Mouse (Mus musculus) ovary, postnatal 36 days (tissue): ENCODE measurements at regions not wholly inside any gene's neighbourhood (a gene's known extent, or its start where the extent isn't known, plus 50 kb on each side); places are given as distances from the start of the nearest gene placed in this dataset.

Experiments
- DNase-seq: peaks from one replicate; pipeline ENCODE4 v3.0.0; 2022; ENCODE audit warnings: low spot score, mixed read lengths

GRCm38 (mm10) chr8:56682564-56682963, 131.7 kb downstream of the Fbxo8 start:
- DNase-seq, result no peak

GRCm38 (mm10) chr8:56684352-56684751, 133.5 kb downstream of the Fbxo8 start:
- no peak for DNase-seq

DNA sequence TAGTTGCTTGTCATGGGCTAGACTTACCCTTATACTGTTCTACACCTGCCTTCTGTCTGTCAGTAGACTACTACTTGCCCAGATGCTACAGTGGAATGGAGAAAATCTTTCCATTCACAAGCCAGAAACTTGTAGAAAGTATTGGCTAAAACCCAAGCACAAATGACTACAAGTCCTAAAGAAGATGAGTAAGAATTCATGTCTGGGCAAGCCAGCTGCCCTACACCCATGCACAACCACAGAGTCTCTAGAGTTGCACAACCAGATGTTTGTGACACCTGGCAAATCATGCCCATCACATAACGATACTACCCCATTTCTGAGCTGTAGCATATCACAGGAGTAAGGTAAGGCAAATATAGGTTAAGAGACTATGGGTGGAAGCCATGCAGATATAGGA, 144.5 kb downstream of the Fbxo8 start:
- no peak for DNase-seq

DNA sequence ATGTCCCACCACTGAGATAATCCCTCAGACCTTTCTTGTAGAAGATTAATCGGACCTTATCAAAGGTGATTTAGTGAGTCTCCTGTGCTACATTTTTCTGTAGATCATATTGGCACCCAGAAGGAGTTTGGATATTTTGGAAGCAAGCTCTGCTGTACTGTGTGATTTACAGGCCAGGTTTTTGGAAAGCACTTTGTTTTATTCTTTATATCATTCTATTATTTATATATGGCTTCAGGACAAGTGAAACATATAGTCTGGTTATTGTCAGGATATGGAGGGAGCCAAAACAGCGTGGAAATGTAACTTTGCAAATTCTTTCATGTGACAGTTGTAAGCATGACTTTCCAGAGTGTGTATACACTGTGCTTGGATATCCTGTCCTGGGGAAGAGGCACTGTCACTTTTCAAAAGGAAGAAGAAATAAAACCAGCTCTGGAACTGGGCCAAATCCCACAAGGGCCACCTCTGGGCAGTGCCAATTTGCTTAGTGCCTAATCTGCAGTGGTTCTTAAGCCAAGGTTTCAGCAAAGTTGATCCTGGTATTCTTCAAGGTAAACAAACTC, 149.8 kb downstream of the Fbxo8 start:
- no peak for DNase-seq

GRCm38 (mm10) chr8:56706377-56706776, 155.5 kb downstream of the Fbxo8 start:
- no peak for DNase-seq

GRCm38 (mm10) chr8:56706941-56707706, 156.2 kb downstream of the Fbxo8 start:
- DNase-seq, result no peak

- DNase-seq, result no peak
Measured at GRCm38 (mm10) chr8:56720001-56720400, 169.1 kb downstream of the Fbxo8 start.

DNA sequence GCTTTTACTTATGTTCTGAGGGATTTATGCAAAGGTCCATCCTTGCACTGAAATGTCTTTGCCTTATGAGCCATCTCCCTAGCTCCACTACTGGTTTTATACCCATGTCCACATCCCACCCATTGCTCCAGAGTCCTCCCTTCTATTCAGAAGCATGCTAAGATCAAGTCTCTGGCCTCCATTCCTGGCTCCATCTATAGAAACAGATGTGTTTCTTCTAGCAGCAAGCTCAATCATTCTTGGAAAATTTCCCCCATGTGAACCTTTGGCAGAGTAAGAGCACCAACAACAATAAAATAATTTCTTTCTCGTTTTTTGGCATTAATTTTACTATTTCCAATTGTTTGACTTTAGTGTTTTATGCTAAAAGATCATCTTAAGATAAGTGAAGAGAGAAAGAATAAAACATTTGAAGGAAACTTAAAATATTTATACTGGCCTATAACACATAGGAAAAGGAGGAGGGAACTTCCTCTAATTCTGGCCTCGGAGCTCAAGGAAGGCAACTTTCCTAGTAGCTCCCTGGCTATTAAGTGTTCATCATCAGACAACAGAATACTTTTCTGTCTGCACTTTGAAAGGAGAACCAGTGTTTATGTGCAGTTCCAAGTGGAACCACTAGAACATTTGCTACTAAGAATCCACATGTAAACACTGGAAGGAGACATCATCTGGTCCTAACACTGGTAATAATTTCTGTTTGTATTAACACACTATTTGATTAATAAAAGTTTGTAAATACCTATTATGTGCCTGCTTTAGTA, 171.8 kb downstream of the Fbxo8 start:
- no peak for DNase-seq

DNA sequence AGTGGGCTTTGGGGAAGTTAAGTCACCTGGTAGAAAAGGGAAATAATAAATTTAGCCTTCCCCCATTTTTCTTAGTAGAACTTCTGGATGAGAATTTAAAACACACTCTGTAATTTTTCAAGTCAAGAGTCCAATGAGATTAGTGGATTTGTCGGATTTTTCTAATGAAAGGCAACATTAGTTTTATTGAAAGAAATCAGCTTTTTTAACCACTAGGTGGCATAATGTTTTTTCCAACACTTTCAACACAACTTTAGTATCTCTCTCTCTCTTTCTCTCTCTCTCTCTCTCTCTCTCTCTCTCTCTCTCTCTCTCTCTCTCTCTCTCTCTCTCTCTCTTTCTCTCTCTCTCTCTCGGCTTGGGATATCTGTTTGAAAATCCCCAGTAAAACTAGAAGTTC, 173.7 kb downstream of the Fbxo8 start:
- no peak for DNase-seq

- DNase-seq, result no peak
Measured at GRCm38 (mm10) chr8:56733318-56733717, 182.4 kb downstream of the Fbxo8 start.

DNA sequence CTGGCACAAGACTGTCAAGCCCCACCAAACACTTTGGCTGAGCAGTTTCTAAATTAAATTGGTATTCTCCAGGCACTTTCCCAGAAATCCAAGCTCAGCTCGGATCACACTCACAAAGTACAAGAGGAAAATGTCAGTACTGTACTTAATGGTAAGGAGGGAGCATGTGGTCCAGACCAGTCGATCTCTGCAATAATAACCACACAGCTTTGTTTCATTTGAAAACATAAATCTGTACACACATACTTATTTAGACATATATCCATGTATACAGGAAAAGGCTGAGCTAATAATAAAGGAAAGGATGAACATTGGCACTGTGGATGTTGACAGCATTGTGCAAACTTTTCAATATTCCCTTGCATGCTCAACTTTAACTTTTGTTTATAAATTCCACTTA, 184.1 kb downstream of the Fbxo8 start:
- no peak for DNase-seq

DNA sequence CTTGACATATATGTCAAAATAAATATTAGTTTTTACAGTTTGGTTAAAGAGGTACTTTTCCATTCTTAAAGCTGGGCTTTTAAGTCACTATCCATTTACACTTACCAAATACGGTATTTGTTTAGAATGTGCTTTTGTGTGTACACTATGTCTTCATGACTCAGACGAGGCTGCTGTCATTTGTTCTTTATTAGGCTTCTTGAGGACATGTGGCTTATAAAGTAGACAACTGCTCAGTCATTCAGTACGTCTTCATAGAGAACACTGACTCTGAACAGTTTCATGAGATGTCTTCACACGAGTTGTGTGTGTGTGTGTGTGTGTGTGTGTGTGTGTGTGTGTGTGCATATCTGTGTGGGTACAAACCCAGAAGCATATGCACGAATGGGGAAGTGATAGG, 216.1 kb downstream of the Fbxo8 start:
- no peak for DNase-seq

- DNase-seq, result no peak
Measured at GRCm38 (mm10) chr8:56784441-56784840, 233.6 kb downstream of the Fbxo8 start.

GRCm38 (mm10) chr8:56789549-56790270, 238.8 kb downstream of the Fbxo8 start:
- DNase-seq, result no peak

DNA sequence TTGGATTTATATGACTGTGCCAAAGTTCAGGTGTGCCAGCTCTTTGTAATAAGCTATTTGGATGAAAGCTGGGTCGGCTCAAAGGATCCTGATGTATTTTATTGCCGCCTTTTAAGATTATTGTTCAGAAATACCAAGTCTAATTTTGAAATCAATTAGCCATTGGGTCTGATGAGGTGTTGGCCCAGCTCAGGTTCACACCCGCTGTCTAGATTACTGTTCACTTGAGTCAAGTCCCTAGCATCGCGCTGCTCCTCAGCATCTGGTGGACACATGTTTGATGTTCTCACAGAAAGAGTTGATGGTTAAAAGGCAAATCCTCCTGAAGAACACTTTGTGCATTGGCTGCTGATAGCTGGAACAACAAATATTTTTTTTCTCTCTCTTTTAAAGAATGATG, 281.8 kb downstream of the Fbxo8 start:
- DNase-seq, result no peak

DNA sequence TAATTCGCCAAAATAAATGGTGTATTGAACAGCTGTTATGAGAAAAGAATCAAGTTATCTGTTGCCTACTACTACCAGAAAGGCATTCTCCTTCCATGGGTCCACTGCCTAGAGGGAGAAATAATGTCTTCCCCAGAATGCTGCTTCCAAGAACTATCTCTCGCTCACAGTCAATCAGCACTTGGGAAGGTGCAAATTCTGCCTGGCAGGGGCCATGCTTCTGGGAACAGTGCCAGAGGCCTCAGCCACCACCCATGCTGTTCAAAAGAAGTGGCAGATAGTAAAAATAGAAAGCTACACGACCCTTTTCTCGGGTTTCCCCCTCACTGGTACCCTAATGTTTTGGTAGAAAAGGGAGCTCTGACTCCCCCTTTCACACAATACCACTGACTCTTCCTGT, 282.2 kb downstream of the Fbxo8 start:
- no peak for DNase-seq

GRCm38 (mm10) chr8:56883449-56883848, 332.6 kb downstream of the Fbxo8 start:
- DNase-seq, result peak; percentile 9

- no peak for DNase-seq
Measured at GRCm38 (mm10) chr8:56884195-56884594, 333.3 kb downstream of the Fbxo8 start.

DNA sequence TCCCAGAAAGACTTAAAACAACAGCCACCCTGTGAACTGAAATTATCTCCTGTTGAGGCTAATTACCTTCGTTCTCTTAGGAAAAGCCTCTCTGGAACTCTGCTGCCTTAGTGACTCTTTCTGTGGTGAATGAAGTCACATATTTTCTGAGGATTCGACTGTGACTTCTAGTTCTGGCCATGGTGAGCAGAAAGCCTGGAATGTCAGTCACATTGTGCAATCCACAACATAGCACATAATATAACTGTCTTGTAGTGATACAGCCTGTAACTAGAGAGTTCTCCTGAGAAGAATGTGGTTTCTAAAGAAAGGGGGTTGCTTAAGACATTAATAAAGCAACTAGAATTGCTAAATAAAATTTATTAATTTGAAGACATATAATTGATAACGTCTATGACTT, 342.7 kb downstream of the Fbxo8 start:
- DNase-seq, result no peak

DNA sequence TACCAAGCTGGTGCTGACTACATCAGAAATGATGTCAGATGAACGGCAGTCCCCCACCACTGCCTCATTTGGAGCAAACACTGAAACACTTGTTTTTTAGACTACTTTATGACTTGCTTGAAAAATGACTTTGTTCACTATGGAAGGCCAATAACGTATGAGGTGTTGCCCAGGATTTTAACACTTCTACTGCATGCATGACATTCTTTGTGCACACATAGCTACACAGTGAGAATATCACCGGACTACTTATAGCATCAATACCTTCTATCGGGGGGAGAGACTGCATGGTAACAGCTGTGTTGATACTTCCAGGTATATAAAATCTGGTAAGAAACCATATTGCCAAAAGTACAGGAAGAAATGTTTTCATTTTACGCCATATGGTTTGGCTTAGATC, 364.5 kb downstream of the Fbxo8 start:
- DNase-seq, result no peak

- DNase-seq, result no peak
Measured at GRCm38 (mm10) chr8:56915989-56916388, 365.1 kb downstream of the Fbxo8 start.

- no peak for DNase-seq
Measured at GRCm38 (mm10) chr8:56924724-56925123, 373.8 kb downstream of the Fbxo8 start.

- no peak for DNase-seq
Measured at GRCm38 (mm10) chr8:56927166-56927565, 376.3 kb downstream of the Fbxo8 start.
